Mouse (Mus musculus): Measurements from ENCODE around the gene Rbks. TPM values are rescaled to one million over a fixed set of nuclear protein-coding genes. Genes with fewer than 3 reads are reported as not detected.
"Not testable (repeated sequence)": the region's sequence is repeated elsewhere in the genome, so short reads cannot be mapped to it uniquely, and the experiment has no call there.

Gene Rbks
- polyA plus RNA-seq, 1 experiment from 2014 or later, result 9.8 TPM

DNA sequence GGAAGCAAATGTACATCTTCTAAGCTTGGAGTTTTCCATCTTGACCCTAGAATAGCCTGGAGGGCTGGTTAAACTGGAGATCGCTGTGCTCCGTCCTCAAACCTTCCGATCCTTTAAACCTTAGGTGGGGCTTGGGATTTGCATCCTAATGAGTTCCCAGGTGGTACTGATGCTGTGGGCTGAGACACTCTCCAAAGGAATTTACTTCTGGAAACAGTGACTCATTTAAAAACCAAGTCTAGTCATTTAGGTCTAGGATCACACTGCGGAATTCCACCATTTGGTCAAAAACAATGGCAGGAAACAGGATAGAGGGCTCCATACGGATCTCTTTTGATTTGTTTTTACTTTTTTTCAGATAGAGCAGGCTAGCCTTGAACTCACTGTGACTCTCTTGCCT lies 62.7 kb downstream of the Rbks start:
- H3K27ac ChIP-seq (ENCODE audit: low read length), result no peak overlapping the region
- no peaks in the 10 kb centered on the region for H3K36me3 ChIP-seq (ENCODE audit: insufficient read depth, low read length)
- no peaks in the 10 kb centered on the region for H3K4me1 ChIP-seq (ENCODE audit: insufficient read depth, low read depth, low read length)
- no peaks in the 10 kb centered on the region for H3K27me3 ChIP-seq (replicated peaks; ENCODE audit: insufficient read depth, low read length)
- DNase-seq (ENCODE audit: low spot score) (no peak), ATAC-seq (no peak)
- H3K4me3 ChIP-seq (ENCODE audit: low read depth, low read length), result no peak overlapping the region
- TF ChIP-seq EP300 (IDR thresholded peaks at IDR 0.05), result no peak
- TF ChIP-seq CTCF (IDR thresholded peaks at IDR 0.05), result no peak
- no peak overlapping the region for H3K9ac ChIP-seq (replicated peaks; ENCODE audit: low read depth)
- H3K9me3 ChIP-seq (ENCODE audit: low read length), result no peaks in the 10 kb centered on the region
- WGBS, result 84% methylated on average over 5 of the region's 5 CpGs
- no peak overlapping the region for H3K4me2 ChIP-seq (replicated peaks; ENCODE audit: low read depth, low read length)

DNA sequence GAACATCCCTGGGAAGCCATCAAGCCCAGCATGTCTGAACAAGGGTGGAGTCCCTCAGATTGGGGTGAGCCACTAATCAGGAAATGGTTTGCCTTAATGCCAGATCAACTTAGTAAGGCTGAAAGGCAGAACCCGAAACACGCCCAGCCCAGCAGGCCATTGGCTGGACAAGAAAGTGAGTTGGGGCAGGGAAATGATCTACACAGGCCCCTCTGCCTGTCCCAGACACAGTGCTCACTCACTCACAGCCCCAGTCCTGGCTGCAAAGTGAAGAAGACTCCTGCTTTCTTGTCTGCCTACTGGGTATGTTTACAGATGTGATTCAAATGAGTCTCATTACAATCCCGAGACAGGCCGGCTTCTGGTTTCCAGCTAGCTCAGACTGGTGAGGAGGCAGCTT lies 63.3 kb downstream of the Rbks start:
- H3K4me1 ChIP-seq (ENCODE audit: insufficient read depth, low read depth, low read length), result no peaks in the 10 kb centered on the region
- TF ChIP-seq EP300 (IDR thresholded peaks at IDR 0.05) (no peak), CTCF (IDR thresholded peaks at IDR 0.05) (no peak)
- H3K36me3 ChIP-seq (ENCODE audit: insufficient read depth, low read length), result no peaks in the 10 kb centered on the region
- DNase-seq (ENCODE audit: low spot score) (no peak), ATAC-seq (no peak)
- H3K27ac ChIP-seq (ENCODE audit: low read length), result no peak overlapping the region
- H3K4me2 ChIP-seq (replicated peaks; ENCODE audit: low read depth, low read length), result no peak overlapping the region
- no peaks in the 10 kb centered on the region for H3K9me3 ChIP-seq (ENCODE audit: low read length)
- no peak overlapping the region for H3K9ac ChIP-seq (replicated peaks; ENCODE audit: low read depth)
- WGBS, result 82% methylated on average over 4 of the region's 4 CpGs
- H3K4me3 ChIP-seq (ENCODE audit: low read depth, low read length), result no peak overlapping the region
- H3K27me3 ChIP-seq (replicated peaks; ENCODE audit: insufficient read depth, low read length), result no peaks in the 10 kb centered on the region

DNA sequence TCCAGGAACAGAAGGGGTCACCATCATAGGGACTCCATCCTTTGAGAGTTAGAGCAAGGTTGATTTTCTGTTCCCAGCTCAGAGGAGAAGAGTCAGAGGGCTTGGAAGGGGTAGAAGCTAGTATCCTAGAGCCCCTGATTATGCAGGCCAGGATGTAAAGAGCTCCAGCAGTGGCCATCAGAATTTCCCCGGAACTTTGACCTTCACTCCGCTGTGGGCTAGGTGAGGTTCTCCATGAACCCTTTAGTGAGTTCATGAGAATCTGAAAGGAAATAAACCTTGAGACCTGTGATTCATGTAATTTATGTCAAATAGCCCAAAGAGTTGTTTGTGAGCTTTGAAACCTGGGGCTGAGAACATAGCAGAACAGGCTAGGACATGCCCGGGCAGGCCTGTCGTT lies 66.3 kb downstream of the Rbks start:
- H3K27ac ChIP-seq (ENCODE audit: low read length); ATAC-seq: not testable (repeated sequence)

DNA sequence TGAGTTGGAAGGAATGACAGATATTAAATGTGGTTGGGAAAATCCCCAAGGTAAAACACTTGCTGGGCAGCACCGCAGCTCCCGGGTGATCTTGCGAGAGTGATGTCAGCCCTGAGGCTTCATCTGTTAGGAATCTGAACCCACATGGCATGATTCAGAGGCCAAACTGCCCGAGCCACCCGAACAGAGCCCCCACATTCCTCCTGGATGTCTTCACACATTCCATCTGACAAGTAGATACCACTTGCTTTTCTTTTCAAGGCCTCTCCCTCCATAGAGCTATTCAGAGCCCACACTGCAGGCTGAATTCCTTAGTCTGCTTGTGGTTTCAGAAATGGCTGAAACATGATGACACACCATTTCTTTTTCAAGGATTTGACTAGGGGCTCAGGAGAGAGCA lies 67.4 kb downstream of the Rbks start:
- TF ChIP-seq EP300 (IDR thresholded peaks at IDR 0.05), result peak; percentile 92
- no peak for TF ChIP-seq CTCF (IDR thresholded peaks at IDR 0.05)
- Histone ChIP-seq H3K36me3 (ENCODE audit: insufficient read depth, low read length) (no peaks in the 10 kb centered on the region), H3K4me2 (replicated peaks; ENCODE audit: low read depth, low read length) (no peak overlapping the region), H3K9me3 (ENCODE audit: low read length) (no peaks in the 10 kb centered on the region), H3K9ac (replicated peaks; ENCODE audit: low read depth) (no peak overlapping the region), H3K27me3 (replicated peaks; ENCODE audit: insufficient read depth, low read length) (no peaks in the 10 kb centered on the region), H3K4me1 (ENCODE audit: insufficient read depth, low read depth, low read length) (no peaks in the 10 kb centered on the region), H3K27ac (ENCODE audit: low read length) (peak overlapping the region; percentile 38), H3K4me3 (ENCODE audit: low read depth, low read length) (no peak overlapping the region)
- ATAC-seq (peak; percentile 94), DNase-seq (ENCODE audit: low spot score) (peak; percentile 88)
- WGBS, result 30% methylated on average over 5 of the region's 5 CpGs

More for the DNA sequence above, 66.3 kb downstream of the Rbks start:
- not testable (repeated sequence) for H3K4me3 ChIP-seq (ENCODE audit: low read depth, low read length); H3K27me3 ChIP-seq (replicated peaks; ENCODE audit: insufficient read depth, low read length); H3K36me3 ChIP-seq (ENCODE audit: insufficient read depth, low read length); DNase-seq (ENCODE audit: low spot score); H3K4me1 ChIP-seq (ENCODE audit: insufficient read depth, low read depth, low read length); H3K4me2 ChIP-seq (replicated peaks; ENCODE audit: low read depth, low read length); H3K9me3 ChIP-seq (ENCODE audit: low read length); H3K9ac ChIP-seq (replicated peaks; ENCODE audit: low read depth)
- 98% methylated on average over 4 of the region's 4 CpGs for WGBS

DNA sequence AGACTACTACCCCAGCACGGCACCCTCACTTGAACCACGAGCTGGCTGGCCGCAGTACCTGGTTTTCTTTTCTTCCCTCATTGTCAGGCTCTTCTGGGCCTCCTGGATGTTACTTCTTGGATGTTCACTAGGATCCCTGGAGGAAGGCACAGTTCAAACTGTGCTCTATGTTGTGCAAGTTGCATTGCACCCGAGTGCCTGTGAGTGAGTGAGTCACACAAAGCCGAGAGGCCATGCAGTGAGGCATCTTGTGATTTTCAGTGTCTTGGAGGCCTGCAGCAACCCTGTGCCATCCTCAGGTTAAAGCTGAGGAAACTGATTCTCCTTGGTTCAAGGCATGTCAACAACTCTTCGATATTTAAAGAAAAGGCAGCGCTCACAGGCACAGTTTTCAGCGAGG lies 68.9 kb downstream of the Rbks start:
- ATAC-seq, result no peak
- WGBS, result 80% methylated on average over 8 of the region's 8 CpGs
- H3K27ac ChIP-seq (ENCODE audit: low read length), result no peak overlapping the region

DNA sequence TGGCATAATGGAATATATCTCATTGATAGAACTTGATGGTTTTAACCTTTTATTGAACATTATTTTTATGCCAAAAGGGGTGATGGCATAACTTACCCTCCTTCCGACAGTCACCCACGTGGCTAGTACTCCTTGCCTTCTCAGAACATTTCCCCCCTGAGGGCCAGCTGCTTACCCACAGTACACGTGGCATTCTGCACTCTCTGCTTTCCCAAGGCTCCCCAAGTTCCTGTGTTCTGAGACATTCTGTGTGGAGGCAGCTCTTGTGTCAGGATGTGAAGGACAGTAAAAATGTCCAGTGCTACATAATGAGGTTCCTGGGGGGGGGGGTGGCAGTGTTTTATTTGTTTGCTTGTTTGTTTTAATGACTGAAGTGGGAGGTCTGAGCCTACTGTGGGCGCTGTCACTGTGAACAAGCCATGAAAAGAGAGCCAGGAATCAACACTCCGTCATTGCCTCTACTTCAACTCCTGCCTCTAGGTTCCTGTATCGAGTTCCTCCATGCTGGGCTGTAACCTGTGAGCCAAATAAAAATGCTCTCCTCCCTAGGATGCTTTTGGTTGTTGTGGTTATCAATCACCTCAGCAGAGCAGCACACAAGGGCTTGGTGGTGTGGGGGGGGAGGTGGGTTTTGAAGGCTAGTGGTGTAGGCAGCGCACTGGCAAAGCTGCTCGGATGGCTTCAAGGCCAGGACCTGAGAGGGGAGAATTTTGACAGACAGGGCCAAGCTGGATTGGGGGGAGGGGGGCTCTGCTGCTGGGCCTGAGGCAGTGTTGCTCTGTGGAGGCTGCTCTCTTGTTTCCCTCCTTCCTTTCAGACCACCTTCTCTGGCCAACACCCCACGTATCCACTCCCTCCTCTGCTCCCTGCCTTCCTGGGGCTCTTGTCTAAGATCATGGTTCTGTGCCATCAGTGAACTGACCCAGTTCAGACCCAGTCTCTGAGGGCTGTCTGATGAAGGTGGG lies 69.6 kb downstream of the Rbks start:
- Histone ChIP-seq H3K4me1 (ENCODE audit: insufficient read depth, low read depth, low read length) (no peaks in the 10 kb centered on the region), H3K27me3 (replicated peaks; ENCODE audit: insufficient read depth, low read length) (no peaks in the 10 kb centered on the region), H3K4me3 (ENCODE audit: low read depth, low read length) (no peak overlapping the region), H3K4me2 (replicated peaks; ENCODE audit: low read depth, low read length) (no peak overlapping the region), H3K36me3 (ENCODE audit: insufficient read depth, low read length) (no peaks in the 10 kb centered on the region), H3K9me3 (ENCODE audit: low read length) (no peaks in the 10 kb centered on the region), H3K9ac (replicated peaks; ENCODE audit: low read depth) (no peak overlapping the region), H3K27ac (ENCODE audit: low read length) (no peak overlapping the region)
- TF ChIP-seq CTCF (IDR thresholded peaks at IDR 0.05), result no peak
- no peak for TF ChIP-seq EP300 (IDR thresholded peaks at IDR 0.05)
- no peak for ATAC-seq
- 64% methylated on average over 9 of the region's 9 CpGs for WGBS
- DNase-seq (ENCODE audit: low spot score), result no peak

More for the DNA sequence above, 68.9 kb downstream of the Rbks start:
- H3K9me3 ChIP-seq (ENCODE audit: low read length), result no peaks in the 10 kb centered on the region
- no peak overlapping the region for H3K4me3 ChIP-seq (ENCODE audit: low read depth, low read length)
- no peak for DNase-seq (ENCODE audit: low spot score)
- H3K36me3 ChIP-seq (ENCODE audit: insufficient read depth, low read length), result no peaks in the 10 kb centered on the region
- no peaks in the 10 kb centered on the region for H3K4me1 ChIP-seq (ENCODE audit: insufficient read depth, low read depth, low read length)
- no peak overlapping the region for H3K4me2 ChIP-seq (replicated peaks; ENCODE audit: low read depth, low read length)
- no peak for TF ChIP-seq EP300 (IDR thresholded peaks at IDR 0.05)
- TF ChIP-seq CTCF (IDR thresholded peaks at IDR 0.05), result no peak
- no peak overlapping the region for H3K9ac ChIP-seq (replicated peaks; ENCODE audit: low read depth)
- H3K27me3 ChIP-seq (replicated peaks; ENCODE audit: insufficient read depth, low read length), result no peaks in the 10 kb centered on the region
